Mouse (Mus musculus) stomach, postnatal 0 days (tissue): Measurements from ENCODE around the gene Riok2. TPM values are rescaled to one million over a fixed set of nuclear protein-coding genes. Genes with fewer than 3 reads are reported as not detected.

Source experiments
- ATAC-seq: fragments of 200-750 bp; cut with Nextera tagmentation; 2 replicates; pipeline ENCODE4 v1.8.0; 2017; ENCODE audit not compliant: low FRiP score, low TSS enrichment
- DNase-seq: peaks from one replicate; pipeline ENCODE4 v3.0.0-alpha.2; 2016; ENCODE audit warnings: low spot score
- H3K27ac ChIP-seq: fragments of 300-500 bp; sonication (generic); replicated peaks from 2 replicates; pipeline ENCODE4 v1.5.1; 2014; ENCODE audit warnings: mild to moderate bottlenecking, control low read depth
- H3K27me3 ChIP-seq: fragments of 300-500 bp; sonication (generic); 2 replicates; pipeline ENCODE4 v1.6.1; 2014; ENCODE audit warnings: low read length; ENCODE audit not compliant: control insufficient read depth, insufficient read depth
- H3K36me3 ChIP-seq: fragments of 300-500 bp; sonication (generic); 2 replicates; pipeline ENCODE4 v1.6.1; 2014; ENCODE audit warnings: low read length, mixed read lengths; ENCODE audit not compliant: control insufficient read depth, insufficient read depth
- H3K4me1 ChIP-seq: fragments of 300-500 bp; sonication (generic); replicated peaks from 2 replicates; pipeline ENCODE4 v1.6.1; 2014; ENCODE audit warnings: antibody characterized with exemption; ENCODE audit not compliant: control insufficient read depth, insufficient read depth
- H3K4me2 ChIP-seq: fragments of 300-500 bp; sonication (generic); replicated peaks from 2 replicates; pipeline ENCODE4 v1.6.1; 2014; ENCODE audit warnings: low read depth, mild to moderate bottlenecking, control low read depth, moderate library complexity
- H3K4me3 ChIP-seq: fragments of 300-500 bp; sonication (generic); 2 replicates; pipeline ENCODE4 v1.5.1; 2014; ENCODE audit warnings: low read depth, low read length, control low read depth
- H3K9ac ChIP-seq: fragments of 300-500 bp; sonication (generic); 2 replicates; pipeline ENCODE4 v1.6.1; 2014; ENCODE audit warnings: mild to moderate bottlenecking, low read length, control low read depth, mixed read lengths
- H3K9me3 ChIP-seq: fragments of 300-500 bp; sonication (generic); 2 replicates; pipeline ENCODE4 v1.6.1; 2016; ENCODE audit warnings: low read length; ENCODE audit not compliant: control insufficient read depth
- CTCF ChIP-seq: IDR thresholded peaks from 2 replicates; pipeline ENCODE4 v1.5.1; 2016; ENCODE audit warnings: antibody characterized with exemption, low read depth, mild to moderate bottlenecking, moderate library complexity
- EP300 ChIP-seq: optimal IDR thresholded peaks from 2 replicates; pipeline ENCODE3; 2016; ENCODE audit warnings: antibody characterized with exemption
- whole genome bisulfite sequencing: fragments of 180-500 bp; shearing (Covaris S2); extraction: QIAGEN DNeasy Blood & Tissue Kit; methylation state at CpG from one replicate; pipeline ENCODE4 v1.1.7; 2014; 5-methylcytosine and 5-hydroxymethylcytosine counted together
- polyA plus RNA-seq: library from polyadenylated mRNA; unstranded; fragments of >200 nt; fragmentation: Nextera tagmentation; extraction: Ambion mirVana; gene quantifications from 2 replicates; pipeline ENCODE4 v1.2.1, GENCODE M21; 2015

Gene Riok2
- polyA plus RNA-seq, 1 experiment from 2014 or later: 13.9 TPM

DNA sequence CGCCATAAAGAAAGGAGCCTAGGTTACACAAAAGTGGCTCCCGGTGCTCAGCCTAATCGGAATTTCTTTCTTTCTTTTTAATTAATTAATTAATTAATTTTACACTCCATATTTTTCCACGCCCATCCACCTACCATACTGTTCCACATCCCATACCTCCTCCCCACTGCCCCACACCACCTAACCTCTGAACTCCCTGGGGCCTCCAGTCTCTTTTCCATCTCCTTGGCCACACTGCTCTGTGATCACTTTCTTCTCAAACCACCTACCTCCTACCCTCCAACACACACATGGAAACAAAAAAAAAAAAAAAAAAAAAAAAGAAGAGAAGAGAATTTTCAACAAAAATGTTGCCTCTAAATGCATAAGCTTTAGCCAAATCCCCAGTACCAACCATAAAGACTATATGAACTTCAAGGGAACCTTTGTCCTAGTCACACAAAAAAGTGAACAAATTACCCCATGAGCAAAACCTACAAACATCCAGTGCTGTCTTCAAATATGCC lies 51.3 kb downstream of the Riok2 start:
- Histone ChIP-seq H3K4me2 (no peak overlapping the region), H3K27me3 (no peaks in the 10 kb centered on the region), H3K9ac (no peak overlapping the region), H3K4me3 (no peak overlapping the region), H3K36me3 (no peaks in the 10 kb centered on the region), H3K4me1 (no peaks in the 10 kb centered on the region), H3K27ac (no peak overlapping the region), H3K9me3 (no peaks in the 10 kb centered on the region)
- WGBS: 74% methylated on average over 4 of the region's 4 CpGs
- no peak for DNase-seq
- TF ChIP-seq CTCF: no peak
- no peak for TF ChIP-seq EP300
- ATAC-seq: no peak

DNA sequence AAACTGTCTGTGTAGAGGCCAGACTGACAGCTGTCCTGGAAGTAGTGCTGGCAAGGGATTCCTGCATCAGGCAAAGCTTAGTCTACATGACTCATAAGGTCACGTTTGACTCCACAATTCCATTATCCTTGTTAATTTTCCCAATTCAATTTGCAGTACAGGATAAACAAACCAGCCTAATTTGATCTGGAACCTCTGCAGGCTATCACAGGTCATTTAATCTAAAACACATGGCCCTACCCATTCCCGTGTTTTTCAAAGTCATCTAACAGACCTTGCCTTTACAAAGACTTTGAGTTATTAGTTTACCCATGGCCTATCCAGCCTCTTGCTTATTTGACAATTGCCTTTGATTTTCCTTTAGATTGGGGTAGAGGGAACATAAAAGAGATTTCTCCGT lies 51.8 kb downstream of the Riok2 start:
- Histone ChIP-seq H3K4me2 (no peak overlapping the region), H3K9ac (no peak overlapping the region), H3K9me3 (no peaks in the 10 kb centered on the region), H3K4me3 (no peak overlapping the region), H3K4me1 (no peaks in the 10 kb centered on the region), H3K27ac (no peak overlapping the region), H3K36me3 (no peaks in the 10 kb centered on the region), H3K27me3 (no peaks in the 10 kb centered on the region)
- TF ChIP-seq CTCF (no peak), EP300 (no peak)
- no peak for ATAC-seq
- DNase-seq: no peak
- 23% methylated on average over 3 of the region's 3 CpGs for WGBS

DNA sequence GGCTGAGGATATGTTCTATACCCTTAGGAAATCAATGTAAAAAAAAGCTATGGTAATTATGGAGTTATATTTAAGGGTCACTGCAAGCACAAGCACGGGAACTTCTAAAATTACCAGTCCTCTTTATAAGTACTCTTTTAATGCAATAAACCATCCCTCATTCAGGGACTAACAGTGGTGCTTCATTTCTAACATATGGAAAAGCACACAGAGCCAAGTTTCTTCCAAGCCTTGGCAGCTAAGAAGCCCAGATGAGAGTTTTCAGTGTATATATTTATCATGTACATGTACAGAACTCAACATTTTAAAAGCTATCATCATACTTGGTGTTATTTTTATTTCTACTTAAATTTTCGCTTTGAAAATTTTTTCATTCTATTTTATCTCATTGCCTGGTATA lies 54.8 kb downstream of the Riok2 start:
- no peak for DNase-seq
- WGBS: 45% methylated on average over 2 of the region's 2 CpGs
- H3K4me3 ChIP-seq: no peak overlapping the region
- no peaks in the 10 kb centered on the region for H3K9me3 ChIP-seq
- H3K4me1 ChIP-seq: no peaks in the 10 kb centered on the region
- no peak overlapping the region for H3K9ac ChIP-seq
- H3K36me3 ChIP-seq: no peaks in the 10 kb centered on the region
- TF ChIP-seq EP300 (no peak), CTCF (no peak)
- ATAC-seq: no peak
- no peak overlapping the region for H3K27ac ChIP-seq
- no peak overlapping the region for H3K4me2 ChIP-seq
- H3K27me3 ChIP-seq: no peaks in the 10 kb centered on the region

DNA sequence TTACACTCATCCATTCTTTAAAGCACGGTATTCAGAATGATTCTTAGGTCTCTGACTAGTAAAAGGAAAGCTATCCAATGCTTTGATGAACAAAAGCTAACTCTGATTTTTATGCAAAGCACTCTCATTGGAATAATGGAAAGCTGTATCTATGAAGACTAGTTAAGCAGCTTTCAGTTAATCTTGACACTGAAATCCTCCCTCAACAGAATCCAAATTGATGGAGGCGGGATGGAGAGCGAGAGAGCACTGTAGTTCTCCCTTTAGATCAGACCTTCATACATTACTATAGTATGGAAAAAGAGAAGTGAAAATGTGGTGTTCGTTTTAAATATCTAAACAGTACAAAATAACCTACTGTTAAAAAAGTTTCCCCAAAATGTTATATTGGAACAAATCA lies 59.6 kb downstream of the Riok2 start:
- no peaks in the 10 kb centered on the region for H3K9me3 ChIP-seq
- no peak for DNase-seq
- H3K9ac ChIP-seq: no peak overlapping the region
- no peaks in the 10 kb centered on the region for H3K27me3 ChIP-seq
- no peak for ATAC-seq
- WGBS: 77% methylated on average over 4 of the region's 4 CpGs
- TF ChIP-seq CTCF (no peak), EP300 (no peak)
- no peaks in the 10 kb centered on the region for H3K4me1 ChIP-seq
- no peak overlapping the region for H3K27ac ChIP-seq
- H3K4me3 ChIP-seq: no peak overlapping the region
- H3K4me2 ChIP-seq: no peak overlapping the region
- H3K36me3 ChIP-seq: no peaks in the 10 kb centered on the region

DNA sequence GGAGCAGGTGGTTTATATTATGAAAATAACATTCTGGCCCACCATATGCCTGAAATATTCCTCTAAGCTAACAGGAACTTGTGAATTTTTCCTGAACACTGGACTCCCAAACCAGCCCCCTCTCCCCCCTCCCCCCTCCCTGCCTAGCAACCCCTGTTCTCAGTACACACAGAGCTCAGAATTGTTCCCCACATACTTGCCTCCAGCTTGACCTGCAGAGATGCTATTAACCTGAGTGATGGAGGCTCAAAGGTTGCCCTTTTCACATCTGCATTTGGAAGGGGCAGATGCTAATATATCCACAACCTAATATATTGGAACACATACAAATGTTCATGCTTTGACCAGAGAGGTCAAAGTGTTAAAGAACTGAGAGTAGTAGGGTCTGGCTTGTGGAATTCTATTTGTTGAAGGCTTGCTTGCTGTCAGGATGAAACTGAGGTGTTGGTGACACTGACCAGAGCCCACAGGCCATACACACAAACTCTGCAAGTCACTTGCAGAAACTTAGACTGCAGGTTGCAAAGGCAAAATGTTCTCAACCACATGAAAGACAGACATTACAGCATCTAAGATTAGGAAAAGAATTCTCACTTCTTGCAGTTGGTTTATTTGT lies 64.6 kb downstream of the Riok2 start:
- Histone ChIP-seq H3K27ac (no peak overlapping the region), H3K9me3 (no peaks in the 10 kb centered on the region), H3K27me3 (no peaks in the 10 kb centered on the region), H3K4me1 (no peaks in the 10 kb centered on the region), H3K4me3 (no peak overlapping the region), H3K9ac (no peak overlapping the region), H3K4me2 (no peak overlapping the region), H3K36me3 (no peaks in the 10 kb centered on the region)
- ATAC-seq (no peak), DNase-seq (no peak)
- TF ChIP-seq CTCF (no peak), EP300 (no peak)

DNA sequence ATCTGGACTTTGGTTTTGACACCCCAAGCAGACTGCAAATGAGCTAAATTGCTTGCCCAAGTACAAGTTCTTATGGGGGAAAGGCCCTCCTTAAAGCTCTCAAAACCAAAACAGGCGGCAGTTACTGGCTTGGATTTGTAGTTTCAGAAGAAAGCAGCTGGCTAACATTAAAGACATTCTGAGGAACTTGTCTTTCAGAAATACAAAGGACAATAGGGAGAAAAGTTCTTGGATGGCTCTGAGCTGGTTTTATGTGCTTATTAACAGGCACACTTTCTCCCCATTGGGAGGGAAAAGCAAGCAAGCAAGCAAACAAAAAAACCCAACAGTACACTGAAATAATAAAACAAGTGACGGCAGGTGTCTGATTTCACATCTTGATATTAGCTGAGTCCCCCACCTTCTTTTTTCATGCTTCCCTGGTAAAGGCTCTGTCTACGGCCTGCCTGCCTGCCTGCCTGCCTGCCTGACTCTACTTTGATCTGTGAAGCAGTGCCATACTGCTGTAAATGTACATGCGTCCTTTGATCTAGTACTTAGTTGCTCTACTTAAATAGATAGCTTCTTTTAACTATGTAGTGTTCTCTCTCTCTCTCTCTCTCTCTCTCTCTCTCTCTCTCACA lies 67.9 kb downstream of the Riok2 start:
- Histone ChIP-seq H3K9me3 (no peaks in the 10 kb centered on the region), H3K4me3 (no peak overlapping the region), H3K36me3 (no peaks in the 10 kb centered on the region), H3K9ac (no peak overlapping the region), H3K27ac (no peak overlapping the region), H3K27me3 (no peaks in the 10 kb centered on the region), H3K4me2 (no peak overlapping the region), H3K4me1 (no peaks in the 10 kb centered on the region)
- no peak for ATAC-seq
- DNase-seq: no peak
- TF ChIP-seq EP300 (no peak), CTCF (no peak)
- 57% methylated on average over 4 of the region's 4 CpGs for WGBS
